Mouse (Mus musculus) C2C12 (cell line): ENCODE results near the gene Atxn7.

Experiments used
- CEBPB ChIP-seq: IDR thresholded peaks from one replicate; pipeline ENCODE4 v1.6.1; 2011; ENCODE audit warnings: low read depth, mild to moderate bottlenecking, control low read depth, moderate library complexity
- MYOD1 ChIP-seq: IDR thresholded peaks from one replicate; pipeline ENCODE4 v1.6.1; 2011; ENCODE audit warnings: low read depth; ENCODE audit not compliant: control insufficient read depth, insufficient read length

DNA sequence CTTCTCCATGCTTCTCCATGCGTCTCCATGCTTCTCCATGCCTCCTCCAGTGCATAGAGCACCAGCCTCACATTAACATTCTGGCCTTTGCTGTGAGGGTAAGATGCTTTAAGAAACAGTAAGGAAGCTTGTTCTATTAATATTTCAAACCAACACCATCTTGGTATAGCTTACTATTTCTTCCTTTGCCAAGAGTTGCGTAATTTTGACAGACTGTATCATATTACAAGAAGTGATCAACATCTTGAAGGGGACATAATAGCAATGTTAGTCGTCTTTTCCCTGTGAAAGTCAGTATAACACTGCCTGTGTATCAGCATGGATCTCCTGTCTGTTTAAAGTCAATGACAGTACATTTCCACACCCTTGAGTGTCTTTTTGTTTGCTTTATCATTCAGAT is 29.5 kb downstream of the Atxn7 start:
- TF ChIP-seq MYOD1: no peak
- TF ChIP-seq CEBPB: peak; percentile 40
